Mouse (Mus musculus) fat pad, adult 2 months (tissue): ENCODE results near the gene Slc25a17.

ENCODE experiments used
- DNase-seq: peaks from one replicate; pipeline ENCODE4 v3.0.0-alpha.2; 2011; ENCODE audit warnings: low read depth, low spot score; ENCODE audit errors: extremely low read depth

Slc25a17 gene

GRCm38 (mm10) chr15:81360345-81361021 is at the start of gene Slc25a17:
TSS of gene Slc25a17 (minus strand) at chr15:81360812.
- DNase-seq, result no peak

- DNase-seq, result no peak
Observed at GRCm38 (mm10) chr15:81408199-81408598, 47.6 kb upstream of the Slc25a17 start, which contains the start of gene Dnajb7. TSS of gene Dnajb7 (minus strand) at chr15:81408299.

- DNase-seq, result peak; percentile 90
Observed at GRCm38 (mm10) chr15:81405008-81405407, 44.4 kb upstream of the Slc25a17 start.

- DNase-seq, result no peak
Observed at GRCm38 (mm10) chr15:81399638-81400315, 39.2 kb upstream of the Slc25a17 start, which contains the start of the genes St13 and Xpnpep3. TSS of gene St13 (minus strand) at chr15:81400077. TSS of gene Xpnpep3 (plus strand) at chr15:81400138.

GRCm38 (mm10) chr15:81399297-81399637 is 38.7 kb upstream of the Slc25a17 start:
- no peak for DNase-seq

- no peak for DNase-seq
Observed at GRCm38 (mm10) chr15:81398189-81398588, 37.6 kb upstream of the Slc25a17 start.

- DNase-seq, result peak; percentile 58
Observed at GRCm38 (mm10) chr15:81394211-81394915, 33.8 kb upstream of the Slc25a17 start.

- no peak for DNase-seq
Observed at GRCm38 (mm10) chr15:81392997-81393396, 32.4 kb upstream of the Slc25a17 start.

- DNase-seq, result no peak
Observed at GRCm38 (mm10) chr15:81386327-81386726, 25.7 kb upstream of the Slc25a17 start.

GRCm38 (mm10) chr15:81378845-81379244 is 18.2 kb upstream of the Slc25a17 start:
- DNase-seq, result no peak

GRCm38 (mm10) chr15:81374621-81375020 is 14.0 kb upstream of the Slc25a17 start:
- no peak for DNase-seq

- DNase-seq, result no peak
Observed at GRCm38 (mm10) chr15:81370356-81370755, 9.7 kb upstream of the Slc25a17 start.

GRCm38 (mm10) chr15:81368601-81369000 is 8.0 kb upstream of the Slc25a17 start:
- DNase-seq, result no peak

- DNase-seq, result no peak
Observed at GRCm38 (mm10) chr15:81366241-81366640, 5.6 kb upstream of the Slc25a17 start.

- DNase-seq, result no peak
Observed at GRCm38 (mm10) chr15:81365246-81365645, 4.6 kb upstream of the Slc25a17 start.

GRCm38 (mm10) chr15:81364271-81364670 is 3.7 kb upstream of the Slc25a17 start:
- no peak for DNase-seq

GRCm38 (mm10) chr15:81362501-81362900 is 1.9 kb upstream of the Slc25a17 start:
- DNase-seq, result no peak

- DNase-seq, result no peak
Observed at GRCm38 (mm10) chr15:81361417-81362015, 904 bp upstream of the Slc25a17 start.

- no peak for DNase-seq
Observed at GRCm38 (mm10) chr15:81361022-81361404, 401 bp upstream of the Slc25a17 start.

GRCm38 (mm10) chr15:81359421-81359820 is 1.2 kb downstream of the Slc25a17 start:
- no peak for DNase-seq

- no peak for DNase-seq
Observed at GRCm38 (mm10) chr15:81358943-81359342, 1.7 kb downstream of the Slc25a17 start.
